Mouse (Mus musculus): Measurements from ENCODE around the gene Rps16. TPM values are rescaled to one million over a fixed set of nuclear protein-coding genes. Genes with fewer than 3 reads are reported as not detected.

The Rps16 gene
- total RNA-seq, 1 experiment from 2014 or later, result 700 TPM

- ATAC-seq (ENCODE audit: extremely low read depth, insufficient number of reproducible peaks, low FRiP score, poor library complexity, severe bottlenecking), result no peak
Observed at GRCm38 (mm10) chr7:28341381-28341780, 9.1 kb upstream of the Rps16 start.

- ATAC-seq (ENCODE audit: extremely low read depth, insufficient number of reproducible peaks, low FRiP score, poor library complexity, severe bottlenecking), result peak; percentile 88
Observed at GRCm38 (mm10) chr7:28344637-28345036, 5.8 kb upstream of the Rps16 start.

GRCm38 (mm10) chr7:28347746-28348145 is 2.7 kb upstream of the Rps16 start:
- ATAC-seq (ENCODE audit: extremely low read depth, insufficient number of reproducible peaks, low FRiP score, poor library complexity, severe bottlenecking), result no peak

DNA sequence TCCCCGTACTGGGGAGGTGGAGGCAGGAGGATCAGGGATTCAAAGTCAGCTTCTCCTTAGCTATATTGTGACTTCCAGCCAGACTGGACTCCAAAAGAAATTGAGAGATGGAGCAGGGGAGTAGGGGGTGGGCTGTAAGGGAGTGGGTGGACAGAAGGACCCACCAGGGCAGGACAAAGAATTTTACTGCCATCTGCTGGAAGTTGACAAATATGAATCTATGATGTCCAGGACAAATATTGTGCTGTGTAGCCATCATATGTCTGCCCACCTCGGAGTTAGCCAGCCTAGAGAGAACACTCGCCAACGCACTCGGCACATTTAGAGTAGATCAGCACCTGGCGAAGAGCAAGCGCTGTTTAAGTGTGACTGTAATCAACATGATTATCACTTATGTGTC is 1.9 kb upstream of the Rps16 start:
- no peak for ATAC-seq (ENCODE audit: extremely low read depth, insufficient number of reproducible peaks, low FRiP score, poor library complexity, severe bottlenecking)

- no peak for ATAC-seq (ENCODE audit: extremely low read depth, insufficient number of reproducible peaks, low FRiP score, poor library complexity, severe bottlenecking)
Observed at GRCm38 (mm10) chr7:28351676-28352191, 1.3 kb downstream of the Rps16 start.

DNA sequence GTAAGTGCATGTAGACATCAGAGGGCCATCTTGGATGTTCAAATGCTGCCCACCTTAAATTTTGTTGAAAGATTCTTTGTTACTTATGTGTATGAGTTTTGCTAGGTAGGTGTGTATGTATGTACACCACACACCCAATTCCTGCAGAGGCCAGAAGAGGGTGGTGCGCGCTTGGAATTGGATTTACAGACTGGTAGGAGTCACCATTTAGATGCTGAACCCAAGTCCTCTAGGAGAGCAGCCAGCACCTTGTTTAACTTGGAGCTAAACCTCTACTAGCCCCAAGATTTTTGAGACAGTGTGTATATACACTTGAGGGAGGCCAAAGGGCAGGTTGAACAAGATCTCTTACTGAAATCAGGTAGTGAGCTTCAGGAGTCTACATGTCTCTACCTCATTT is 2.8 kb downstream of the Rps16 start:
- ATAC-seq (ENCODE audit: extremely low read depth, insufficient number of reproducible peaks, low FRiP score, poor library complexity, severe bottlenecking), result no peak

DNA sequence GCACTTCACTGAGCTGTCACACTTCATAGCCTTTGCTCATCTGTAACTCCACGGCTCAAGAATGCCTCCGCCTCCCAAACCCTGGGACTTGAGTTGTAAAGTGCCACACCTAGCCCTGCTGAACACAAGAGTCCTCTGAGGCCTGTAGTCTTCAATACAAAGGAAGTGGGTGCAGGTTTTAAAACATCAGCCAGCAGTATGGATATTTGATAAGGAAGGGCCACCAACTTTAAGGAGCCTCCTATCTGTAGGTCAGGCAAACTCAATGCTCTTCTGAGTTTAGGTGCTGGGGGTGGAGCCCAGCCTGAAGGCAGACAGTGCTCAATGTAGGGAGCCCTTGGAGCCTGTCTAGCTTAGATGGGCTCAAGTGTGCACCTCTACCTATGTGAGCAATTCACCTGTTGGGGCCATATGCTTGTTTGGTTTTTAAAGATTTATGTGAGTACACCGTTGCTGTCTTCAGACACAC is 3.7 kb downstream of the Rps16 start:
- no peak for ATAC-seq (ENCODE audit: extremely low read depth, insufficient number of reproducible peaks, low FRiP score, poor library complexity, severe bottlenecking)

- ATAC-seq (ENCODE audit: extremely low read depth, insufficient number of reproducible peaks, low FRiP score, poor library complexity, severe bottlenecking), result no peak
Observed at GRCm38 (mm10) chr7:28354596-28354995, 4.1 kb downstream of the Rps16 start.

- no peak for ATAC-seq (ENCODE audit: extremely low read depth, insufficient number of reproducible peaks, low FRiP score, poor library complexity, severe bottlenecking)
Observed at GRCm38 (mm10) chr7:28355221-28355620, 4.8 kb downstream of the Rps16 start.

DNA sequence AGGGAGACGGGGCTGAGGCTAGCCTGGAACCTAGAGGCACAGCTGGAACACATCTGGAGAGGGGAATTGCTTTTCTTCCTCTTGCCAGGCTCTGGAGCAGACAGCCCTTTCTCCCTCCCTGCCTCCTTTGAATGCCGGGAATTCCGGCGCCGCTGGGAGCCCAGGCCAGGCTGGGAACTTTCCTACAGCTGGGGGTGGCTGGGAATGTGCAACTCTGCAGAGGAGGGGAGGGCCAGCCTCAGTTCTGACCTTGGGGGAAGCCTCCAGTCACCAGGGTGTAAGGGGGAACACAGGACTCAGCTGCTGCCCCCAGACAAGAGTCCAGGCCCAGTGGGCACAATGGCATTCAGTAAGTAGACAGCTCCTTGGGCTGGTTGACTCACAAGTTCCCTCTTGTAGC is 6.5 kb downstream of the Rps16 start:
- no peak for ATAC-seq (ENCODE audit: extremely low read depth, insufficient number of reproducible peaks, low FRiP score, poor library complexity, severe bottlenecking)

GRCm38 (mm10) chr7:28357984-28358383 is 7.5 kb downstream of the Rps16 start:
- no peak for ATAC-seq (ENCODE audit: extremely low read depth, insufficient number of reproducible peaks, low FRiP score, poor library complexity, severe bottlenecking)

- ATAC-seq (ENCODE audit: extremely low read depth, insufficient number of reproducible peaks, low FRiP score, poor library complexity, severe bottlenecking), result no peak
Observed at GRCm38 (mm10) chr7:28358431-28358830, 8.0 kb downstream of the Rps16 start.

- ATAC-seq (ENCODE audit: extremely low read depth, insufficient number of reproducible peaks, low FRiP score, poor library complexity, severe bottlenecking), result no peak
Observed at GRCm38 (mm10) chr7:28359854-28360253, 9.4 kb downstream of the Rps16 start.

- no peak for ATAC-seq (ENCODE audit: extremely low read depth, insufficient number of reproducible peaks, low FRiP score, poor library complexity, severe bottlenecking)
Observed at GRCm38 (mm10) chr7:28360291-28360690, 9.8 kb downstream of the Rps16 start.

- ATAC-seq (ENCODE audit: extremely low read depth, insufficient number of reproducible peaks, low FRiP score, poor library complexity, severe bottlenecking), result no peak
Observed at GRCm38 (mm10) chr7:28361647-28362341, 11.3 kb downstream of the Rps16 start.

GRCm38 (mm10) chr7:28362441-28363060 is 12.1 kb downstream of the Rps16 start:
- ATAC-seq (ENCODE audit: extremely low read depth, insufficient number of reproducible peaks, low FRiP score, poor library complexity, severe bottlenecking), result no peak

GRCm38 (mm10) chr7:28367663-28368275 is 17.3 kb downstream of the Rps16 start:
- no peak for ATAC-seq (ENCODE audit: extremely low read depth, insufficient number of reproducible peaks, low FRiP score, poor library complexity, severe bottlenecking)

GRCm38 (mm10) chr7:28368276-28368920 is 17.9 kb downstream of the Rps16 start:
- ATAC-seq (ENCODE audit: extremely low read depth, insufficient number of reproducible peaks, low FRiP score, poor library complexity, severe bottlenecking), result no peak

DNA sequence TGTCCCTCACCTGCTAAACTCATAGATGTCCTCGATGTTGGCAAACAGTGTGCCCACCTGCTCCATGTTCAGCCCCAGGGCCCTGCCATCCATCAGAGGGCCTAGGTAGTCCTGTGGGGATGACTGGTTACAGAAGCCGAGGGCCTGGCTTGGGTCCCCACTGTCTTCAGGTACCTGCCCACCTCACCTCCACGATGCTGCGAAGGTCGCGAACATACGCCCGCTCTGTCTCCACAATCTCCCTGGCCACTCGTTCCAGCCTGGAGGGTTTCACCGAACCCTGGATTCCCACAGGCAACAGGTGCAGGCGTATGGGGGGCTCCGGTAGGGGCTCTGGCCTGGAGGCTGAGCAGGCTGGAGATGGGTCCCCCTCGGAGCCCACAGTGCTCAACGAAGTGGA is 19.6 kb downstream of the Rps16 start:
- no peak for ATAC-seq (ENCODE audit: extremely low read depth, insufficient number of reproducible peaks, low FRiP score, poor library complexity, severe bottlenecking)
